Mouse (Mus musculus): ENCODE measurements around the gene Olfr820. TPM values are rescaled to one million over a fixed set of nuclear protein-coding genes. Genes with fewer than 3 reads are reported as not detected.

Olfr820 gene
- polyA plus RNA-seq (2012; ENCODE audit: low replicate concordance) = not detected in 2 replicates

GRCm38 (mm10) chr10:130012321-130012720 is at the start of gene Olfr820:
TSS of gene Olfr820 (plus strand) at chr10:130012621.

GRCm38 (mm10) chr10:129967166-129967565 is 45.3 kb upstream of the Olfr820 start, which contains the start of gene Olfr819:
TSS of gene Olfr819 (minus strand) at chr10:129967266.

DNA sequence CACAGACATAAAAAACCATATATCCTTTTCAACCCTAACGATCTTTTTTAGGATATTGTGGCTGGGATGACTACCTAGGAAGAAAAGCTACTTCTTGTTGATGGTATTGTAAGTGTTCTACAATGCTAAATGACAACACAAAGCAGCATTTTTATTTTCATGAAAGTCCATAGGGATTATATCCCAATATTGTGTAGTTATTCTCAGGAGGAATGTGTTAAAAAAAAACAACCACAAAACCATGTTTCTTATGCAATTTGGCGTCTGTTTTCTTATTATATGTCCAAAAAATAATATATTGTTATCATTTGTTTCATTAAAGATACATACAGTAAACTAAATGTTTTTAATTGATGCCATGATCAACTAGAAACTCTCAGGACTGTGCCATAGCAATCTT is 36.4 kb upstream of the Olfr820 start, which contains the start of gene Olfr247:
TSS of gene Olfr247 (minus strand) at position 101 of the 400 bp plus-strand sequence.

GRCm38 (mm10) chr10:129984962-129985361 is 27.5 kb upstream of the Olfr820 start, which contains the start of gene Gm10310:
TSS of gene Gm10310 (minus strand) at chr10:129985062.

GRCm38 (mm10) chr10:130030048-130030447 is 17.6 kb downstream of the Olfr820 start, which contains the start of gene Olfr821:
TSS of gene Olfr821 (plus strand) at chr10:130030348.

Other genes starting within 250 kb of the Olfr820 start
- gene Olfr808, start 247.1 kb upstream of the Olfr820 start, polyA plus RNA-seq (2012; ENCODE audit: low replicate concordance) = not detected in 2 replicates
- gene Olfr809, start 238.0 kb upstream of the Olfr820 start, polyA plus RNA-seq (2012; ENCODE audit: low replicate concordance) = not detected in 2 replicates
- not detected in 2 replicates for gene Olfr810, start 217.7 kb upstream of the Olfr820 start, polyA plus RNA-seq (2012; ENCODE audit: low replicate concordance)
- not detected in 2 replicates for gene Olfr811, start 208.2 kb upstream of the Olfr820 start, polyA plus RNA-seq (2012; ENCODE audit: low replicate concordance)
- not detected in 2 replicates for gene Olfr812, start 166.5 kb upstream of the Olfr820 start, polyA plus RNA-seq (2012; ENCODE audit: low replicate concordance)
- not detected in 2 replicates for gene Olfr813, start 157.3 kb upstream of the Olfr820 start, polyA plus RNA-seq (2012; ENCODE audit: low replicate concordance)
- not detected in 2 replicates for gene Olfr814, start 132.8 kb upstream of the Olfr820 start, polyA plus RNA-seq (2012; ENCODE audit: low replicate concordance)
- not detected in 2 replicates for gene Olfr815, start 106.8 kb upstream of the Olfr820 start, polyA plus RNA-seq (2012; ENCODE audit: low replicate concordance)
- not detected in 2 replicates for gene Olfr816, start 97.0 kb upstream of the Olfr820 start, polyA plus RNA-seq (2012; ENCODE audit: low replicate concordance)
- gene Olfr818, start 63.5 kb upstream of the Olfr820 start, polyA plus RNA-seq (2012; ENCODE audit: low replicate concordance) = not detected in 2 replicates
- gene Olfr819, start 45.4 kb upstream of the Olfr820 start, polyA plus RNA-seq (2012; ENCODE audit: low replicate concordance) = not detected in 2 replicates
- not detected in 2 replicates for gene Olfr247, start 36.5 kb upstream of the Olfr820 start, polyA plus RNA-seq (2012; ENCODE audit: low replicate concordance)
- not detected in 2 replicates for gene Gm10310, start 27.6 kb upstream of the Olfr820 start, polyA plus RNA-seq (2012; ENCODE audit: low replicate concordance)
- gene Olfr821, start 17.7 kb downstream of the Olfr820 start, polyA plus RNA-seq (2012; ENCODE audit: low replicate concordance) = not detected in 2 replicates
- gene Olfr822, start 58.6 kb downstream of the Olfr820 start, polyA plus RNA-seq (2012; ENCODE audit: low replicate concordance) = not detected in 2 replicates
- gene Olfr823, start 102.8 kb downstream of the Olfr820 start, polyA plus RNA-seq (2012; ENCODE audit: low replicate concordance) = not detected in 2 replicates
- 0.33 TPM in 1 of 2 replicates, not detected in the other for gene Olfr824, start 117.4 kb downstream of the Olfr820 start, polyA plus RNA-seq (2012; ENCODE audit: low replicate concordance)
- not detected in 2 replicates for gene Olfr825, start 154.1 kb downstream of the Olfr820 start, polyA plus RNA-seq (2012; ENCODE audit: low replicate concordance)
- not detected in 2 replicates for gene Olfr826, start 171.6 kb downstream of the Olfr820 start, polyA plus RNA-seq (2012; ENCODE audit: low replicate concordance)
- gene Olfr827, start 201.8 kb downstream of the Olfr820 start, polyA plus RNA-seq (2012; ENCODE audit: low replicate concordance) = not detected in 2 replicates

Measured in leukemia stem cell, adult 10-12 weeks (primary cell).